Mouse (Mus musculus): ENCODE data around the gene Kcnab2. TPM values are rescaled to one million over a fixed set of nuclear protein-coding genes. Genes with fewer than 3 reads are reported as not detected.

The Kcnab2 gene
- polyA plus RNA-seq (2014; fragmentation: Nextera tagmentation; extraction: Ambion mirVana) = 23.6 and 26.9 TPM in 2 replicates

GRCm38 (mm10) chr4:152477466-152478223, at the start of gene Kcnab2:
Kcnab2 (minus strand) TSS chr4:152477871.
- DNase-seq = peak; percentile 100
- H3K27ac ChIP-seq (replicated peaks; ENCODE audit: low read depth, low read length) = peak within 1 kb of the TSS; percentile 79
- under 1% methylated on average over 63 of the region's 63 CpGs for WGBS
- no peaks in the 10 kb centered on the region for H3K27me3 ChIP-seq (ENCODE audit: control insufficient read depth, insufficient read depth, low read length)
- peak; percentile 97 for ATAC-seq (ENCODE audit: low FRiP score, low TSS enrichment)
- no peaks in the 10 kb centered on the region for H3K36me3 ChIP-seq (ENCODE audit: control insufficient read depth, insufficient read depth, low read length)
- peak within 1 kb of the TSS; percentile 90 for H3K4me2 ChIP-seq (ENCODE audit: low read length)
- H3K9me3 ChIP-seq (ENCODE audit: control insufficient read depth, low read length) = no peaks in the 10 kb centered on the region; the same call in 1 of the 2 replicates
- H3K9ac ChIP-seq (replicated peaks; ENCODE audit: low read length) = peak within 1 kb of the TSS; percentile 57
- peaks cover 15% of the 10 kb centered on the region for H3K4me1 ChIP-seq (ENCODE audit: control insufficient read depth, insufficient read depth, low read length)
- peak within 1 kb of the TSS; percentile 62 for H3K4me3 ChIP-seq (replicated peaks; ENCODE audit: low read depth, low read length)

- H3K4me3 ChIP-seq (replicated peaks; ENCODE audit: low read depth, low read length) = no peak overlapping the region
- no peak overlapping the region for H3K9ac ChIP-seq (replicated peaks; ENCODE audit: low read length)
- no peaks in the 10 kb centered on the region for H3K27me3 ChIP-seq (ENCODE audit: control insufficient read depth, insufficient read depth, low read length)
- H3K27ac ChIP-seq (replicated peaks; ENCODE audit: low read depth, low read length) = no peak overlapping the region
- no peaks in the 10 kb centered on the region for H3K9me3 ChIP-seq (ENCODE audit: control insufficient read depth, low read length)
- no peaks in the 10 kb centered on the region for H3K36me3 ChIP-seq (ENCODE audit: control insufficient read depth, insufficient read depth, low read length)
- no peak overlapping the region for H3K4me2 ChIP-seq (ENCODE audit: low read length)
- no peaks in the 10 kb centered on the region for H3K4me1 ChIP-seq (ENCODE audit: control insufficient read depth, insufficient read depth, low read length)
- DNase-seq (peak; percentile 90), ATAC-seq (ENCODE audit: low FRiP score, low TSS enrichment) (no peak; the same call in 1 of the 2 replicates)
- WGBS = 36% methylated on average over 6 of the region's 6 CpGs
Observed at GRCm38 (mm10) chr4:152520083-152520482, 42.4 kb upstream of the Kcnab2 start.

- Histone ChIP-seq H3K27ac (replicated peaks; ENCODE audit: low read depth, low read length) (no peak overlapping the region), H3K4me3 (replicated peaks; ENCODE audit: low read depth, low read length) (no peak overlapping the region), H3K27me3 (ENCODE audit: control insufficient read depth, insufficient read depth, low read length) (no peaks in the 10 kb centered on the region), H3K9me3 (ENCODE audit: control insufficient read depth, low read length) (no peaks in the 10 kb centered on the region), H3K9ac (replicated peaks; ENCODE audit: low read length) (no peak overlapping the region), H3K4me2 (ENCODE audit: low read length) (no peak overlapping the region), H3K4me1 (ENCODE audit: control insufficient read depth, insufficient read depth, low read length) (no peaks in the 10 kb centered on the region), H3K36me3 (ENCODE audit: control insufficient read depth, insufficient read depth, low read length) (no peaks in the 10 kb centered on the region)
- ATAC-seq (ENCODE audit: low FRiP score, low TSS enrichment) = no peak
- 91% methylated on average over 10 of the region's 10 CpGs for WGBS
- DNase-seq = no peak
Observed at GRCm38 (mm10) chr4:152519106-152519505, 41.4 kb upstream of the Kcnab2 start.

GRCm38 (mm10) chr4:152514884-152515283, 37.2 kb upstream of the Kcnab2 start:
- H3K4me1 ChIP-seq (ENCODE audit: control insufficient read depth, insufficient read depth, low read length) = no peaks in the 10 kb centered on the region
- 69% methylated on average over 7 of the region's 7 CpGs for WGBS
- ATAC-seq (ENCODE audit: low FRiP score, low TSS enrichment) (no peak), DNase-seq (no peak)
- no peak overlapping the region for H3K4me3 ChIP-seq (replicated peaks; ENCODE audit: low read depth, low read length)
- H3K9ac ChIP-seq (replicated peaks; ENCODE audit: low read length) = no peak overlapping the region
- no peaks in the 10 kb centered on the region for H3K27me3 ChIP-seq (ENCODE audit: control insufficient read depth, insufficient read depth, low read length)
- no peak overlapping the region for H3K27ac ChIP-seq (replicated peaks; ENCODE audit: low read depth, low read length)
- H3K36me3 ChIP-seq (ENCODE audit: control insufficient read depth, insufficient read depth, low read length) = no peaks in the 10 kb centered on the region
- H3K9me3 ChIP-seq (ENCODE audit: control insufficient read depth, low read length) = no peaks in the 10 kb centered on the region
- no peak overlapping the region for H3K4me2 ChIP-seq (ENCODE audit: low read length)

GRCm38 (mm10) chr4:152512221-152512925, 34.7 kb upstream of the Kcnab2 start:
- Histone ChIP-seq H3K27ac (replicated peaks; ENCODE audit: low read depth, low read length) (no peak overlapping the region; the same call in 1 of the 2 replicates), H3K27me3 (ENCODE audit: control insufficient read depth, insufficient read depth, low read length) (no peaks in the 10 kb centered on the region), H3K36me3 (ENCODE audit: control insufficient read depth, insufficient read depth, low read length) (0 out of 2 replicates have a peak, but pooled peaks cover 3% of the 10 kb centered on the region), H3K4me1 (ENCODE audit: control insufficient read depth, insufficient read depth, low read length) (no peaks in the 10 kb centered on the region), H3K4me3 (replicated peaks; ENCODE audit: low read depth, low read length) (no peak overlapping the region), H3K9ac (replicated peaks; ENCODE audit: low read length) (peak overlapping the region; percentile 20; the same call in 1 of the 2 replicates), H3K9me3 (ENCODE audit: control insufficient read depth, low read length) (no peaks in the 10 kb centered on the region), H3K4me2 (ENCODE audit: low read length) (no peak overlapping the region)
- 50% methylated on average over 18 of the region's 18 CpGs for WGBS
- DNase-seq (peak; percentile 41), ATAC-seq (ENCODE audit: low FRiP score, low TSS enrichment) (no peak; the same call in 1 of the 2 replicates)

GRCm38 (mm10) chr4:152494360-152494879, 16.7 kb upstream of the Kcnab2 start:
- Histone ChIP-seq H3K4me3 (replicated peaks; ENCODE audit: low read depth, low read length) (no peak overlapping the region), H3K27me3 (ENCODE audit: control insufficient read depth, insufficient read depth, low read length) (no peaks in the 10 kb centered on the region), H3K36me3 (ENCODE audit: control insufficient read depth, insufficient read depth, low read length) (peaks cover 19% of the 10 kb centered on the region), H3K9ac (replicated peaks; ENCODE audit: low read length) (0 out of 2 replicates have a peak overlapping the region, but pooled peaks have one; percentile 9), H3K27ac (replicated peaks; ENCODE audit: low read depth, low read length) (peak overlapping the region; percentile 61), H3K4me2 (ENCODE audit: low read length) (peak overlapping the region; percentile 17; the same call in 1 of the 2 replicates), H3K9me3 (ENCODE audit: control insufficient read depth, low read length) (no peaks in the 10 kb centered on the region), H3K4me1 (ENCODE audit: control insufficient read depth, insufficient read depth, low read length) (0 out of 2 replicates have a peak, but pooled peaks cover 14% of the 10 kb centered on the region)
- no peak for ATAC-seq (ENCODE audit: low FRiP score, low TSS enrichment)
- WGBS = 26% methylated on average over 20 of the region's 20 CpGs
- DNase-seq = peak; percentile 71

GRCm38 (mm10) chr4:152491250-152491899, 13.7 kb upstream of the Kcnab2 start:
- ATAC-seq (ENCODE audit: low FRiP score, low TSS enrichment) (peak; percentile 28; the same call in 1 of the 2 replicates), DNase-seq (peak; percentile 87)
- no peak overlapping the region for H3K4me3 ChIP-seq (replicated peaks; ENCODE audit: low read depth, low read length)
- H3K9me3 ChIP-seq (ENCODE audit: control insufficient read depth, low read length) = no peaks in the 10 kb centered on the region
- H3K4me1 ChIP-seq (ENCODE audit: control insufficient read depth, insufficient read depth, low read length) = 0 out of 2 replicates have a peak, but pooled peaks cover 14% of the 10 kb centered on the region
- H3K27me3 ChIP-seq (ENCODE audit: control insufficient read depth, insufficient read depth, low read length) = no peaks in the 10 kb centered on the region
- peaks cover 23% of the 10 kb centered on the region for H3K36me3 ChIP-seq (ENCODE audit: control insufficient read depth, insufficient read depth, low read length)
- no peak overlapping the region for H3K9ac ChIP-seq (replicated peaks; ENCODE audit: low read length)
- no peak overlapping the region for H3K27ac ChIP-seq (replicated peaks; ENCODE audit: low read depth, low read length)
- 53% methylated on average over 15 of the region's 15 CpGs for WGBS
- H3K4me2 ChIP-seq (ENCODE audit: low read length) = no peak overlapping the region

- DNase-seq = no peak
- 0 out of 2 replicates have a peak, but pooled peaks cover 13% of the 10 kb centered on the region for H3K4me1 ChIP-seq (ENCODE audit: control insufficient read depth, insufficient read depth, low read length)
- no peak overlapping the region for H3K4me2 ChIP-seq (ENCODE audit: low read length)
- H3K4me3 ChIP-seq (replicated peaks; ENCODE audit: low read depth, low read length) = no peak overlapping the region
- no peak for ATAC-seq (ENCODE audit: low FRiP score, low TSS enrichment)
- H3K27ac ChIP-seq (replicated peaks; ENCODE audit: low read depth, low read length) = no peak overlapping the region
- H3K9ac ChIP-seq (replicated peaks; ENCODE audit: low read length) = no peak overlapping the region
- 90% methylated on average over 14 of the region's 14 CpGs for WGBS
- H3K9me3 ChIP-seq (ENCODE audit: control insufficient read depth, low read length) = no peaks in the 10 kb centered on the region
- peaks cover 26% of the 10 kb centered on the region for H3K36me3 ChIP-seq (ENCODE audit: control insufficient read depth, insufficient read depth, low read length)
- no peaks in the 10 kb centered on the region for H3K27me3 ChIP-seq (ENCODE audit: control insufficient read depth, insufficient read depth, low read length)
Observed at GRCm38 (mm10) chr4:152490311-152490710, 12.6 kb upstream of the Kcnab2 start.
